Comparison of ENCODE assay signal across 8 mouse cellular contexts in genomic region chr7:27337175-27337853, GRCm38 (mm10). TPM values are rescaled to one million over a fixed set of nuclear protein-coding genes. Genes with fewer than 3 reads are reported as not detected.
DNase-seq lines count a peak whose midpoint lies in the region; ATAC-seq and TF ChIP-seq lines count a peak whose summit lies in the region.

Gene Ltbp4 (minus strand): TSS chr7:27337692.

- no peaks in the 10 kb centered on the region for H3K9me3 ChIP-seq in neural tube, embryonic 14.5 days (ENCODE audit: control insufficient read depth, low read length)

- H3K27me3 ChIP-seq in liver, adult 2 months (ENCODE audit: control insufficient read depth, insufficient read depth, low read length), result peaks cover 8% of the 10 kb centered on the region
- H3K27me3 ChIP-seq in neural tube, embryonic 14.5 days (ENCODE audit: control insufficient read depth, insufficient read depth, low read length), result peaks cover 36% of the 10 kb centered on the region

- H3K4me2 ChIP-seq in neural tube, embryonic 14.5 days (ENCODE audit: low read depth, low read length), result peak within 1 kb of the TSS; percentile 43

- no peak for DNase-seq in left cerebral cortex, adult 2 months (ENCODE audit: extremely low spot score in 1 of 2, low spot score in 2 of 2)
- DNase-seq in left cerebral cortex, adult 11 months (ENCODE audit: low spot score), result no peak
- DNase-seq in kidney, adult 18-20 months, result peak; percentile 76
- DNase-seq in liver, adult 2 months (ENCODE audit: extremely low read depth, low read depth, low spot score), result peak; percentile 34
- no peak for DNase-seq in natural killer cell, adult 2 months (ENCODE audit: low spot score in 2 of 2)

- no peaks in the 10 kb centered on the region for H3K36me3 ChIP-seq in liver, adult 2 months (ENCODE audit: control insufficient read depth, insufficient read depth, low read length)
- H3K36me3 ChIP-seq in neural tube, embryonic 14.5 days (ENCODE audit: control insufficient read depth, insufficient read depth, low read length), result peaks cover under 1% of the 10 kb centered on the region; the same call in 1 of the 2 replicates

- TF ChIP-seq POLR2A in liver, adult 2 months (IDR thresholded peaks at IDR 0.05; ENCODE audit: extremely low read depth, insufficient read depth, low read length), result no peak

- no peak within 1 kb of the TSS for H3K9ac ChIP-seq in liver, adult 2 months (ENCODE audit: low read depth, low read length)
- H3K9ac ChIP-seq in neural tube, embryonic 14.5 days (replicated peaks; ENCODE audit: low read depth, low read length), result no peak within 1 kb of the TSS; the same call in 1 of the 2 replicates

- peak within 1 kb of the TSS; percentile 91; the same call in 1 of the 2 replicates for H3K27ac ChIP-seq in left cerebral cortex, adult 2 months
- no peak within 1 kb of the TSS for H3K27ac ChIP-seq in brown adipose tissue, adult 24 weeks (replicated peaks; ENCODE audit: low read depth, low read length)
- H3K27ac ChIP-seq in liver, adult 2 months (replicated peaks; ENCODE audit: insufficient read depth, low read depth, low read length), result no peak within 1 kb of the TSS
- no peak within 1 kb of the TSS for H3K27ac ChIP-seq in neural tube, embryonic 14.5 days (ENCODE audit: low read depth, low read length)

- H3K4me3 ChIP-seq in left cerebral cortex, adult 2 months, result peak within 1 kb of the TSS; percentile 2; the same call in 1 of the 2 replicates
- no peak within 1 kb of the TSS; the same call in 1 of the 2 replicates for H3K4me3 ChIP-seq in brown adipose tissue, adult 24 weeks (ENCODE audit: insufficient read depth, low read depth, low read length)
- H3K4me3 ChIP-seq in liver, adult 2 months (ENCODE audit: insufficient read depth, low read depth, low read length), result no peak within 1 kb of the TSS
- H3K4me3 ChIP-seq in neural tube, embryonic 14.5 days (ENCODE audit: low read depth, low read length), result peak within 1 kb of the TSS; percentile 19

- peak; percentile 21 for ATAC-seq in granulocyte monocyte progenitor cell, adult 5-6 weeks (replicated peaks; ENCODE audit: poor library complexity, severe bottlenecking)
- no peak for ATAC-seq in neural tube, embryonic 14.5 days (ENCODE audit: low read depth)

- 3% methylated on average over 35 of the region's 36 CpGs for WGBS in liver, adult 2 months
- 2% methylated on average over 36 of the region's 36 CpGs for WGBS in neural tube, embryonic 14.5 days

- intact Hi-C loops in left cerebral cortex, adult 2 months (cut with DNase I), result loop anchor here (2.0 to 10.0 kb wide), 5 partner anchors 23 to 347 kb away; partner anchors contain the start of gene Zfp607b

- no peaks in the 10 kb centered on the region for H3K4me1 ChIP-seq in brown adipose tissue, adult 24 weeks (ENCODE audit: control insufficient read depth, insufficient read depth, insufficient read length, low read length)
- no peaks in the 10 kb centered on the region for H3K4me1 ChIP-seq in liver, adult 2 months (ENCODE audit: control insufficient read depth, insufficient read depth, low read length)
- peaks cover 25% of the 10 kb centered on the region; the same call in 1 of the 2 replicates for H3K4me1 ChIP-seq in neural tube, embryonic 14.5 days (ENCODE audit: control insufficient read depth, insufficient read depth, low read length)

- H3K79me2 ChIP-seq in liver, adult 2 months (ENCODE audit: control insufficient read depth, insufficient read depth, low read length), result no peaks in the 10 kb centered on the region

- TF ChIP-seq CTCF in left cerebral cortex, adult 2 months (IDR thresholded peaks at IDR 0.05), result no peak
- TF ChIP-seq CTCF in liver, adult 2 months (IDR thresholded peaks at IDR 0.05; ENCODE audit: low read depth, low read length), result no peak

RNA-seq across cellular contexts. Expression of gene Ltbp4, which starts in this region (rescaled TPM):
- 10 to 100 TPM; 48.1 to 51.2 TPM for total RNA-seq in left cerebral cortex, adult 2 months (2021)
- polyA plus RNA-seq in brown adipose tissue, adult 24 weeks (2012; ENCODE audit: insufficient read depth, insufficient read length, missing spikeins), result 22.8 and 25.9 TPM in 2 replicates
- total RNA-seq in granulocyte monocyte progenitor cell, adult 5-6 weeks (2014; fragmentation: Nextera tagmentation), result not detected in 2 replicates
- total RNA-seq in granulocyte monocyte progenitor cell, adult 5-6 weeks (2017), result not detected in 2 replicates
- total RNA-seq in liver, adult 2 months (2014; rRNA removed), result 9.4 and 24.2 TPM in 2 replicates
- polyA plus RNA-seq in liver, adult 2 months (2012; rRNA removed), result 29.2 and 32.5 TPM in 2 replicates
- polyA plus RNA-seq in neural tube, embryonic 14.5 days (2014; fragmentation: Nextera tagmentation; extraction: Ambion mirVana), result 5.8 and 11.5 TPM in 2 replicates

Comparison
In these comparisons a context has a peak if more than half of its experiments do, and no peak if none do; other contexts are left out.
1. RNA of gene Ltbp4 (total RNA-seq): 48.1 to 51.2 TPM in left cerebral cortex, adult 2 months and 9.4 to 24.2 TPM in liver, adult 2 months; not detected in granulocyte monocyte progenitor cell, adult 5-6 weeks; every median in the first group is over 10 times any median in the second.
2. Peak in ATAC-seq in granulocyte monocyte progenitor cell, adult 5-6 weeks; RNA of the gene not detected or under 1 TPM.
3. DNase-seq: peak in kidney, adult 18-20 months (single experiment) and liver, adult 2 months (single experiment); none in left cerebral cortex, adult 2 months (0 of 2), left cerebral cortex, adult 11 months (single experiment) and natural killer cell, adult 2 months (0 of 2).
4. H3K4me3 ChIP-seq: peak in left cerebral cortex, adult 2 months (single experiment) and neural tube, embryonic 14.5 days (single experiment); none in brown adipose tissue, adult 24 weeks (single experiment) and liver, adult 2 months (single experiment).